Mouse (Mus musculus): ENCODE measurements at regions not wholly inside any gene's neighbourhood (a gene's known extent, or its start where the extent isn't known, plus 50 kb on each side); places are given as distances from the start of the nearest gene placed in this dataset.
"Not testable (repeated sequence)": the region's sequence is repeated elsewhere in the genome, so short reads cannot be mapped to it uniquely, and the experiment has no call there.

GRCm38 (mm10) chr11:29017406-29017805 lies 113.1 kb upstream of the Pnpt1 start:
- no peak for TF ChIP-seq MAFK (IDR thresholded peaks at IDR 0.05; ENCODE audit: insufficient read depth, low read depth, low read length)
- TF ChIP-seq ZC3H11A (IDR thresholded peaks at IDR 0.05; ENCODE audit: borderline replicate concordance, low read depth, low read length) = no peak
- TF ChIP-seq HCFC1 (IDR thresholded peaks at IDR 0.05; ENCODE audit: borderline replicate concordance, insufficient read depth, low read length) = no peak
- TF ChIP-seq ZNF384 (IDR thresholded peaks at IDR 0.05; ENCODE audit: low read depth, low read length) = no peak
- TF ChIP-seq CHD2 (IDR thresholded peaks at IDR 0.05; ENCODE audit: low read depth, low read length) = no peak
- H3K4me1 ChIP-seq (ENCODE audit: control insufficient read depth in 2 of 2, insufficient read depth in 2 of 2, low read length in 2 of 2, poor library complexity in 1 of 2) = no peaks in the 10 kb centered on the region
- H3K4me3 ChIP-seq (ENCODE audit: insufficient read depth in 1 of 2, low read depth in 1 of 2, low read length in 2 of 2, poor library complexity in 1 of 2, severe bottlenecking in 1 of 2) = no peak overlapping the region
- H3K9me3 ChIP-seq (ENCODE audit: control insufficient read depth, insufficient read depth, low read depth, low read length) = no peaks in the 10 kb centered on the region
- DNase-seq (ENCODE audit: low read depth, low spot score) = no peak
- no peaks in the 10 kb centered on the region for H3K36me3 ChIP-seq (ENCODE audit: control insufficient read depth, insufficient read depth, low read length, poor library complexity, severe bottlenecking)
- no peak overlapping the region for H3K9ac ChIP-seq (ENCODE audit: insufficient read depth, low read depth, low read length, poor library complexity, severe bottlenecking)
- in situ Hi-C loops (cut with MboI; ENCODE audit: low sequenced_read_pairs in 2 of 2, unreplicated experiment in 2 of 2) = no loop called here
- H3K27ac ChIP-seq (ENCODE audit: insufficient read depth, low read depth, low read length, poor library complexity, severe bottlenecking) = no peak overlapping the region

- H3K9ac ChIP-seq (ENCODE audit: insufficient read depth, low read depth, low read length, poor library complexity, severe bottlenecking) = no peak overlapping the region
- H3K27ac ChIP-seq (ENCODE audit: insufficient read depth, low read depth, low read length, poor library complexity, severe bottlenecking) = no peak overlapping the region
- no peaks in the 10 kb centered on the region for H3K4me1 ChIP-seq (ENCODE audit: control insufficient read depth in 2 of 2, insufficient read depth in 2 of 2, low read length in 2 of 2, poor library complexity in 1 of 2)
- no peak for DNase-seq (ENCODE audit: low read depth, low spot score)
- no peak for TF ChIP-seq MAFK (IDR thresholded peaks at IDR 0.05; ENCODE audit: insufficient read depth, low read depth, low read length)
- no peak for TF ChIP-seq HCFC1 (IDR thresholded peaks at IDR 0.05; ENCODE audit: borderline replicate concordance, insufficient read depth, low read length)
- TF ChIP-seq ZNF384 (IDR thresholded peaks at IDR 0.05; ENCODE audit: low read depth, low read length) = no peak
- no peak for TF ChIP-seq ZC3H11A (IDR thresholded peaks at IDR 0.05; ENCODE audit: borderline replicate concordance, low read depth, low read length)
- no peak for TF ChIP-seq CHD2 (IDR thresholded peaks at IDR 0.05; ENCODE audit: low read depth, low read length)
- H3K36me3 ChIP-seq (ENCODE audit: control insufficient read depth, insufficient read depth, low read length, poor library complexity, severe bottlenecking) = no peaks in the 10 kb centered on the region
- in situ Hi-C loops (cut with MboI; ENCODE audit: low sequenced_read_pairs in 2 of 2, unreplicated experiment in 2 of 2) = no loop called here
- H3K4me3 ChIP-seq (ENCODE audit: insufficient read depth in 1 of 2, low read depth in 1 of 2, low read length in 2 of 2, poor library complexity in 1 of 2, severe bottlenecking in 1 of 2) = no peak overlapping the region
- H3K9me3 ChIP-seq (ENCODE audit: control insufficient read depth, insufficient read depth, low read depth, low read length) = no peaks in the 10 kb centered on the region
Measured at GRCm38 (mm10) chr11:29040817-29041216, 89.7 kb upstream of the Pnpt1 start.

- H3K27ac ChIP-seq (ENCODE audit: insufficient read depth, low read depth, low read length, poor library complexity, severe bottlenecking) = peak overlapping the region; percentile 81; the same call in 1 of the 2 replicates
- H3K36me3 ChIP-seq (ENCODE audit: control insufficient read depth, insufficient read depth, low read length, poor library complexity, severe bottlenecking); H3K9me3 ChIP-seq (ENCODE audit: control insufficient read depth, insufficient read depth, low read depth, low read length); H3K4me1 ChIP-seq (ENCODE audit: control insufficient read depth in 2 of 2, insufficient read depth in 2 of 2, low read length in 2 of 2, poor library complexity in 1 of 2); in situ Hi-C loops (cut with MboI; ENCODE audit: low sequenced_read_pairs in 2 of 2, unreplicated experiment in 2 of 2); H3K9ac ChIP-seq (ENCODE audit: insufficient read depth, low read depth, low read length, poor library complexity, severe bottlenecking); DNase-seq (ENCODE audit: low read depth, low spot score); H3K4me3 ChIP-seq (ENCODE audit: insufficient read depth in 1 of 2, low read depth in 1 of 2, low read length in 2 of 2, poor library complexity in 1 of 2, severe bottlenecking in 1 of 2): not testable (repeated sequence)
Measured at GRCm38 (mm10) chr11:29047985-29048610, 82.4 kb upstream of the Pnpt1 start.

- peaks cover 2 to 3% of the 10 kb centered on the region in 2 experiments; a peak in 3 of 4 replicates for H3K4me1 ChIP-seq (ENCODE audit: control insufficient read depth in 2 of 2, insufficient read depth in 2 of 2, low read length in 2 of 2, poor library complexity in 1 of 2)
- H3K4me3 ChIP-seq (ENCODE audit: insufficient read depth in 1 of 2, low read depth in 1 of 2, low read length in 2 of 2, poor library complexity in 1 of 2, severe bottlenecking in 1 of 2) = no peak overlapping the region
- no peak for DNase-seq (ENCODE audit: low read depth, low spot score)
- no peaks in the 10 kb centered on the region for H3K36me3 ChIP-seq (ENCODE audit: control insufficient read depth, insufficient read depth, low read length, poor library complexity, severe bottlenecking)
- H3K9me3 ChIP-seq (ENCODE audit: control insufficient read depth, insufficient read depth, low read depth, low read length) = no peaks in the 10 kb centered on the region
- H3K27ac ChIP-seq (ENCODE audit: insufficient read depth, low read depth, low read length, poor library complexity, severe bottlenecking) = no peak overlapping the region
- TF ChIP-seq CHD2 (IDR thresholded peaks at IDR 0.05; ENCODE audit: low read depth, low read length) (no peak), ZC3H11A (IDR thresholded peaks at IDR 0.05; ENCODE audit: borderline replicate concordance, low read depth, low read length) (no peak), HCFC1 (IDR thresholded peaks at IDR 0.05; ENCODE audit: borderline replicate concordance, insufficient read depth, low read length) (no peak), ZNF384 (IDR thresholded peaks at IDR 0.05; ENCODE audit: low read depth, low read length) (no peak), MAFK (IDR thresholded peaks at IDR 0.05; ENCODE audit: insufficient read depth, low read depth, low read length) (no peak)
- H3K9ac ChIP-seq (ENCODE audit: insufficient read depth, low read depth, low read length, poor library complexity, severe bottlenecking) = no peak overlapping the region
- in situ Hi-C loops (cut with MboI; ENCODE audit: low sequenced_read_pairs in 2 of 2, unreplicated experiment in 2 of 2) = no loop called here
Measured at GRCm38 (mm10) chr11:29052625-29053024, 77.9 kb upstream of the Pnpt1 start.

- H3K4me3 ChIP-seq (ENCODE audit: insufficient read depth in 1 of 2, low read depth in 1 of 2, low read length in 2 of 2, poor library complexity in 1 of 2, severe bottlenecking in 1 of 2) = peak overlapping the region; percentile 64
- H3K27ac ChIP-seq (ENCODE audit: insufficient read depth, low read depth, low read length, poor library complexity, severe bottlenecking); H3K4me1 ChIP-seq (ENCODE audit: control insufficient read depth in 2 of 2, insufficient read depth in 2 of 2, low read length in 2 of 2, poor library complexity in 1 of 2); in situ Hi-C loops (cut with MboI; ENCODE audit: low sequenced_read_pairs in 2 of 2, unreplicated experiment in 2 of 2); H3K9me3 ChIP-seq (ENCODE audit: control insufficient read depth, insufficient read depth, low read depth, low read length); H3K36me3 ChIP-seq (ENCODE audit: control insufficient read depth, insufficient read depth, low read length, poor library complexity, severe bottlenecking): not testable (repeated sequence)
- DNase-seq (ENCODE audit: low read depth, low spot score) = peak; percentile 19
- H3K9ac ChIP-seq (ENCODE audit: insufficient read depth, low read depth, low read length, poor library complexity, severe bottlenecking) = peak overlapping the region; percentile 71; the same call in 1 of the 2 replicates
Measured at GRCm38 (mm10) chr11:29069586-29069985, 61.0 kb upstream of the Pnpt1 start.

All from ES-E14 (cell line).